Mouse (Mus musculus): ENCODE results near the gene Slc13a4. TPM values are rescaled to one million over a fixed set of nuclear protein-coding genes. Genes with fewer than 3 reads are reported as not detected.

Gene Slc13a4
- polyA plus RNA-seq, 1 experiment from 2014 or later: 0.76 TPM

GRCm38 (mm10) chr6:35257626-35258190 lies 50.2 kb downstream of the Slc13a4 start:
- ATAC-seq: no peak
- Histone ChIP-seq H3K4me3 (ENCODE audit: low read depth, low read length) (no peak overlapping the region), H3K9ac (ENCODE audit: low read depth, low read length) (no peak overlapping the region), H3K4me2 (replicated peaks; ENCODE audit: low read depth) (no peak overlapping the region), H3K9me3 (ENCODE audit: control insufficient read depth) (no peaks in the 10 kb centered on the region), H3K27me3 (replicated peaks; ENCODE audit: control insufficient read depth, insufficient read depth, low read length) (no peaks in the 10 kb centered on the region), H3K4me1 (replicated peaks; ENCODE audit: control insufficient read depth, insufficient read depth, low read length) (peaks cover 5% of the 10 kb centered on the region; the same call in 1 of the 2 replicates), H3K36me3 (ENCODE audit: control insufficient read depth, insufficient read depth) (peaks cover 21% of the 10 kb centered on the region), H3K27ac (ENCODE audit: low read depth, low read length) (no peak overlapping the region)
- 87% methylated on average over 13 of the region's 13 CpGs for WGBS
- TF ChIP-seq CTCF (IDR thresholded peaks at IDR 0.05; ENCODE audit: low read depth): no peak

DNA sequence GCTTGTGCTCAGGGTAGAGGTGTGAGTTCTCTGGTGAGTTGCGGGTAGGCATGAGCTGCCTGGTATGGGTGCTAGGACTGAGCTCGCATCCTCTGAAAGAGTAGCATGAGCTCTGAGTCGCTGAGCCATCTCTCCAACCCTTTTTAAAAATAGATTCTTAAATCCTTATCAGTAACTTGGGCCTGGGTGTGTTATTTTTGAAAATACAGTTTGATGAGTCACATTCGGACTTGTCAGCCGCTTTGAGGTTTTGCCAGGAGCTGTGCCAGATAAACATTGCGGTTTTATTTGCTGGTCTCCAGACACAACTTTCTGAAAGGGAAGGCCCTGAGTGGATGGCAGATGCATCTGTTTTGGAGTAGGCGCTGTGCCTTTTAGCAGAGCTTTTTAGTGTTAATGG lies 51.2 kb downstream of the Slc13a4 start:
- Histone ChIP-seq H3K4me2 (replicated peaks; ENCODE audit: low read depth) (no peak overlapping the region), H3K9me3 (ENCODE audit: control insufficient read depth) (no peaks in the 10 kb centered on the region), H3K4me3 (ENCODE audit: low read depth, low read length) (no peak overlapping the region), H3K4me1 (replicated peaks; ENCODE audit: control insufficient read depth, insufficient read depth, low read length) (peaks cover 5% of the 10 kb centered on the region; the same call in 1 of the 2 replicates), H3K9ac (ENCODE audit: low read depth, low read length) (no peak overlapping the region), H3K27me3 (replicated peaks; ENCODE audit: control insufficient read depth, insufficient read depth, low read length) (no peaks in the 10 kb centered on the region), H3K36me3 (ENCODE audit: control insufficient read depth, insufficient read depth) (peaks cover 12% of the 10 kb centered on the region), H3K27ac (ENCODE audit: low read depth, low read length) (no peak overlapping the region)
- no peak for ATAC-seq
- WGBS: 73% methylated on average over 7 of the region's 7 CpGs
- TF ChIP-seq CTCF (IDR thresholded peaks at IDR 0.05; ENCODE audit: low read depth): no peak

GRCm38 (mm10) chr6:35255017-35255416 lies 52.9 kb downstream of the Slc13a4 start:
- Histone ChIP-seq H3K4me3 (ENCODE audit: low read depth, low read length) (no peak overlapping the region), H3K4me1 (replicated peaks; ENCODE audit: control insufficient read depth, insufficient read depth, low read length) (peaks cover 5% of the 10 kb centered on the region; the same call in 1 of the 2 replicates), H3K36me3 (ENCODE audit: control insufficient read depth, insufficient read depth) (peaks cover 3% of the 10 kb centered on the region; the same call in 1 of the 2 replicates), H3K4me2 (replicated peaks; ENCODE audit: low read depth) (peak overlapping the region; percentile 67), H3K9ac (ENCODE audit: low read depth, low read length) (no peak overlapping the region), H3K9me3 (ENCODE audit: control insufficient read depth) (no peaks in the 10 kb centered on the region), H3K27me3 (replicated peaks; ENCODE audit: control insufficient read depth, insufficient read depth, low read length) (no peaks in the 10 kb centered on the region), H3K27ac (ENCODE audit: low read depth, low read length) (no peak overlapping the region)
- 69% methylated on average over 12 of the region's 12 CpGs for WGBS
- no peak for ATAC-seq
- no peak for TF ChIP-seq CTCF (IDR thresholded peaks at IDR 0.05; ENCODE audit: low read depth)

GRCm38 (mm10) chr6:35254136-35254904 lies 53.6 kb downstream of the Slc13a4 start:
- WGBS: 28% methylated on average over 9 of the region's 9 CpGs
- Histone ChIP-seq H3K4me3 (ENCODE audit: low read depth, low read length) (peak overlapping the region; percentile 7), H3K36me3 (ENCODE audit: control insufficient read depth, insufficient read depth) (0 out of 2 replicates have a peak, but pooled peaks cover 3% of the 10 kb centered on the region), H3K27me3 (replicated peaks; ENCODE audit: control insufficient read depth, insufficient read depth, low read length) (no peaks in the 10 kb centered on the region), H3K9ac (ENCODE audit: low read depth, low read length) (0 out of 2 replicates have a peak overlapping the region, but pooled peaks have one; percentile 12), H3K4me2 (replicated peaks; ENCODE audit: low read depth) (peak overlapping the region; percentile 67), H3K27ac (ENCODE audit: low read depth, low read length) (no peak overlapping the region), H3K9me3 (ENCODE audit: control insufficient read depth) (no peaks in the 10 kb centered on the region), H3K4me1 (replicated peaks; ENCODE audit: control insufficient read depth, insufficient read depth, low read length) (peaks cover 5% of the 10 kb centered on the region; the same call in 1 of the 2 replicates)
- TF ChIP-seq CTCF (IDR thresholded peaks at IDR 0.05; ENCODE audit: low read depth): no peak
- ATAC-seq: no peak

DNA sequence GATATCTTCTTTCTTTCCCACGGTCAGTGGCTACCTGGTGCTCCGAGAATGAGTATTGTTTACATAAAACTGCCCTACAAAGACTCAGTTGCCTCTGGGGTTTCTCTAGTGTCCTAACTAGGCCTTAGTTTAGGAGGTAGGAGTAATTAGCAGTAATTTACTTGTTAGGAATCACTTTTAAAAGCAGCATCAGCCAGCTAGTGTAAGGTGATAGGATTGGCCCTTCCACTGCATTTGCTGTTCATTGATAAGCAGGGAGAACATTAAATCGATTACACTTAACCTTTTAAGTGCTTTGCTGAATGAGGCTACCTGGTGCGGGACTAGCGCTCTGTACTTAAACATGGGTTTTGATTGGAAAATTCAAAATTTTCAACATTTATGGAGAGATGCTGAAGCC lies 54.5 kb downstream of the Slc13a4 start:
- ATAC-seq: no peak
- no peaks in the 10 kb centered on the region for H3K27me3 ChIP-seq (replicated peaks; ENCODE audit: control insufficient read depth, insufficient read depth, low read length)
- no peak for TF ChIP-seq CTCF (IDR thresholded peaks at IDR 0.05; ENCODE audit: low read depth)
- peak overlapping the region; percentile 71; the same call in 1 of the 2 replicates for H3K9ac ChIP-seq (ENCODE audit: low read depth, low read length)
- H3K4me1 ChIP-seq (replicated peaks; ENCODE audit: control insufficient read depth, insufficient read depth, low read length): peaks cover 5% of the 10 kb centered on the region; the same call in 1 of the 2 replicates
- H3K9me3 ChIP-seq (ENCODE audit: control insufficient read depth): no peaks in the 10 kb centered on the region
- WGBS: 39% methylated on average over 5 of the region's 5 CpGs
- peak overlapping the region; percentile 60 for H3K4me3 ChIP-seq (ENCODE audit: low read depth, low read length)
- H3K27ac ChIP-seq (ENCODE audit: low read depth, low read length): peak overlapping the region; percentile 82; the same call in 1 of the 2 replicates
- H3K36me3 ChIP-seq (ENCODE audit: control insufficient read depth, insufficient read depth): 0 out of 2 replicates have a peak, but pooled peaks cover 3% of the 10 kb centered on the region
- peak overlapping the region; percentile 67 for H3K4me2 ChIP-seq (replicated peaks; ENCODE audit: low read depth)

All from intestine, postnatal 0 days (tissue).